Mouse (Mus musculus): ENCODE data around the gene Usp10.

DNA sequence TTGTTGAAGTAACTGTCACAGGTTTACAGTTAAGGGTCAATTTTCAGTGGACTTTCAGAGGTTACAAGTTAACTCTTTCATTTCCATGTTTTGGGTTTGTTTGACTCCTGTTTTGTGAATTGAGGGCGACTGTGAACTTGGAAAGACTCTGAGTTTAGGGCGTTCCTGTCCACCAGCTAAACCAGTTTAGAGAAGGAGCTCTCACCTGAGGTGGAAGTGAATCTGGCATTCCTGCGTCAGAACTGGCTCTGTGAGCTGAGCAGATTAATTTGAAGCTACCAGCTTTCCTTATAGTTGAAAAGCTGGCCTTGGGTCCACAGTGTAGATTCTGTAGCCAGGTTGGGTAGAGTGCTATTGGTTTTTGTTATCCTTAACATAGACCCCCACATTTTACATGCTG, 3.0 kb downstream of the Usp10 start:
- no peak for TF ChIP-seq CTCF (IDR thresholded peaks at IDR 0.05; ENCODE audit: insufficient read depth, low read depth, low read length)
- TF ChIP-seq POLR2A (IDR thresholded peaks at IDR 0.05; ENCODE audit: insufficient read depth, low read depth, low read length), result no peak
